Mouse (Mus musculus): ENCODE results near the gene Lpin1. TPM values are rescaled to one million over a fixed set of nuclear protein-coding genes. Genes with fewer than 3 reads are reported as not detected.
A peak's percentile ranks its signal among the peaks of the same experiment; 100 is the strongest.

The Lpin1 gene
- total RNA-seq, 2 experiments from 2014 or later, result 130 to 137 TPM

GRCm38 (mm10) chr12:16584035-16584682 is 26.6 kb downstream of the Lpin1 start:
- DNase-seq, result no peak

GRCm38 (mm10) chr12:16583313-16583712 is 27.5 kb downstream of the Lpin1 start:
- intact Hi-C loops (cut with DNase I), result no loop called here
- no peak for DNase-seq

More at GRCm38 (mm10) chr12:16584035-16584682, 26.6 kb downstream of the Lpin1 start:
- intact Hi-C loops (cut with DNase I), result no loop called here

- intact Hi-C loops (cut with DNase I), result no loop called here
- DNase-seq, result no peak
Measured at GRCm38 (mm10) chr12:16580306-16580705, 30.5 kb downstream of the Lpin1 start.

- peak in 1 of 2 experiments; percentile 47 for DNase-seq
- intact Hi-C loops (cut with DNase I), result no loop called here
Measured at GRCm38 (mm10) chr12:16577665-16578233, 33.0 kb downstream of the Lpin1 start.

GRCm38 (mm10) chr12:16571278-16571677 is 39.5 kb downstream of the Lpin1 start:
- intact Hi-C loops (cut with DNase I), result no loop called here
- no peak for DNase-seq

- intact Hi-C loops (cut with DNase I), result no loop called here
- DNase-seq, result no peak
Measured at GRCm38 (mm10) chr12:16570371-16571060, 40.2 kb downstream of the Lpin1 start.

GRCm38 (mm10) chr12:16568936-16569650 is 41.7 kb downstream of the Lpin1 start:
- intact Hi-C loops (cut with DNase I), result loop anchor here (2.0 to 5.0 kb wide), 3 partner anchors 63 to 238 kb away; no protein-coding TSS in a partner anchor
- no peak for DNase-seq

GRCm38 (mm10) chr12:16568496-16568895 is 42.3 kb downstream of the Lpin1 start:
- DNase-seq, result peak; percentile 55 to 80
- intact Hi-C loops (cut with DNase I), result loop anchor here (2.0 to 5.0 kb wide), 3 partner anchors 64 to 239 kb away; no protein-coding TSS in a partner anchor

- DNase-seq, result no peak
- intact Hi-C loops (cut with DNase I), result loop anchor here (2.0 to 5.0 kb wide), 3 partner anchors 64 to 239 kb away; no protein-coding TSS in a partner anchor
Measured at GRCm38 (mm10) chr12:16568090-16568489, 42.7 kb downstream of the Lpin1 start.

- intact Hi-C loops (cut with DNase I), result no loop called here
- DNase-seq, result peak; percentile 36 to 68
Measured at GRCm38 (mm10) chr12:16563427-16563826, 47.3 kb downstream of the Lpin1 start.

GRCm38 (mm10) chr12:16562647-16563046 is 48.1 kb downstream of the Lpin1 start:
- DNase-seq, result peak in 1 of 2 experiments; percentile 20
- intact Hi-C loops (cut with DNase I), result no loop called here

GRCm38 (mm10) chr12:16562181-16562580 is 48.6 kb downstream of the Lpin1 start:
- intact Hi-C loops (cut with DNase I), result no loop called here
- DNase-seq, result peak in 1 of 2 experiments; percentile 27

- no peak for DNase-seq
- intact Hi-C loops (cut with DNase I), result no loop called here
Measured at GRCm38 (mm10) chr12:16557271-16557670, 53.5 kb downstream of the Lpin1 start.

- peak in 1 of 2 experiments; percentile 37 for DNase-seq
- intact Hi-C loops (cut with DNase I), result no loop called here
Measured at GRCm38 (mm10) chr12:16554171-16554570, 56.6 kb downstream of the Lpin1 start.

GRCm38 (mm10) chr12:16552108-16552771 is 58.5 kb downstream of the Lpin1 start:
- intact Hi-C loops (cut with DNase I), result no loop called here
- DNase-seq, result peak in 1 of 2 experiments; percentile 34

GRCm38 (mm10) chr12:16550983-16551454 is 59.7 kb downstream of the Lpin1 start:
- DNase-seq, result peak; percentile 46 to 47
- intact Hi-C loops (cut with DNase I), result no loop called here

- intact Hi-C loops (cut with DNase I), result no loop called here
- DNase-seq, result no peak
Measured at GRCm38 (mm10) chr12:16548824-16549375, 61.9 kb downstream of the Lpin1 start.

- intact Hi-C loops (cut with DNase I), result no loop called here
- DNase-seq, result no peak
Measured at GRCm38 (mm10) chr12:16541606-16542005, 69.2 kb downstream of the Lpin1 start.

- DNase-seq, result no peak
- intact Hi-C loops (cut with DNase I), result no loop called here
Measured at GRCm38 (mm10) chr12:16540712-16541111, 70.1 kb downstream of the Lpin1 start.
